Mouse (Mus musculus): ENCODE data around the gene Naa35.
A peak's percentile ranks its signal among the peaks of the same experiment; 100 is the strongest.

Gene Naa35

DNA sequence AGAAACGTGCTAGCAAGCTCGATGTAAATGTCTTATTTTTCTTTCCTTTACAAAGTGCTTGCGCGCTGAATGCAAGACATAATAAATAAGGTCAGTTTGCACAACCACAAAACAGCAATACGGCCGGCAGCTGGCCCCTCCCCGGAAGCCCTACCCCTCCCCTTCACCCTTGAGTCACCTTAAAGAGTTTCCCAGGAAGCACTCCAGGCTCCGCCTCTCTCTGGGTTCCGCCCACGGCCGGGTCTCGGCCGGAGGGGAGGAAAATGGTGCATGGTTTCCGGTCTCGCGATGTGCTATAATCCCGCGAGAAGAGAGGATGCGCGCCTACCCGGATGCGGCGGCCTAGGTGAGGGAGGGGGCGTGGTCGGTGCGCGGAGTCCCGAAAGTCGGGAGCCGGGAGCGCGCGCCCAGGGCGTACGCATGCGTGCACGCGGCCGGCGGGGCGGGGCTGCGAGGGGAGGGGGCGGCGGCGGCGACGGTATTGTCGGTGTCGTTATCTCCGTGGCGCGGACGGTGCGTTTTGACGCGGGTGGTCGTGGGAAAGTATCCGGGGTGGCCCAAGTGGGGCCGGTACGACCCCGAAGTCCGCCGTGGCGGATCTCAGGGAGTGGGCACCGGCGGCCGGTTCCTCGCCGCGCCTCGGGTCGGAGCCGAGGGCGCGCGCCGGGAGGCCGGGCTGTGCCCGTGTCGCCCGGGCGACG, at the start of gene Naa35, which contains the start of gene Agtpbp1:
Gene Naa35, plus strand, starts transcription at position 313 of the 701 bp plus-strand sequence.
Gene Agtpbp1, minus strand, starts transcription at position 281 of the 701 bp plus-strand sequence.
- H3K4me3 ChIP-seq (replicated peaks; ENCODE audit: low read length): peak within 1 kb of the TSS; percentile 95
- H3K36me3 ChIP-seq (ENCODE audit: insufficient read depth, low read length): peaks cover 35% of the 10 kb centered on the region
- H3K9me3 ChIP-seq (ENCODE audit: low read length): no peaks in the 10 kb centered on the region
- H3K4me1 ChIP-seq (replicated peaks; ENCODE audit: low read depth, low read length): peaks cover 64% of the 10 kb centered on the region
- no peaks in the 10 kb centered on the region for H3K27me3 ChIP-seq (ENCODE audit: insufficient read depth, low read length)
- no peak for TF ChIP-seq CTCF (conservative IDR thresholded peaks at IDR 0.05; ENCODE audit: low read length)
- TF ChIP-seq NANOG (IDR thresholded peaks at IDR 0.05; ENCODE audit: borderline replicate concordance, low read length): no peak
- TF ChIP-seq POU5F1 (IDR thresholded peaks at IDR 0.05; ENCODE audit: borderline replicate concordance, low read length): no peak

DNA sequence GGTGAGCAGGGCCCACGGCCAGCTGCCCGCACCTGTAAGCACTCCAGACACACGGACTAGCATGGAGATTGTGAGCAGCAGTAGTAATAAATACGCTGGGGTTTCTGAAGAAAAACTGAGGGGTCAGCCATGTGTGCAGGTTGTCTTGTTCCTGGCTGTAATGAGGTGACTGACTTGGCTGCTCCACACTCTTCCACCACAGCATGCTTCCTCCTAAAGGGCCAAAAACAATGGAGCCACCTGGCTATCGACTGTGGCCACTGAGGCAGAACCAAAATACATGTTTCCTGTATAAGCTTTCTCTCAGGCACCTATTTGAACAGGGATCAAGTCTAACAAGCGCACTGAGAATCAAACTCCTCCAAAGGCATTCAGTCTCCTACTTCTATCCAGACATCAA, 49.3 kb upstream of the Naa35 start:
- TF ChIP-seq POU5F1 (IDR thresholded peaks at IDR 0.05; ENCODE audit: borderline replicate concordance, low read length) (no peak), CTCF (conservative IDR thresholded peaks at IDR 0.05; ENCODE audit: low read length) (no peak), NANOG (IDR thresholded peaks at IDR 0.05; ENCODE audit: borderline replicate concordance, low read length) (no peak)
- no peaks in the 10 kb centered on the region for H3K9me3 ChIP-seq (ENCODE audit: low read length)
- H3K27me3 ChIP-seq (ENCODE audit: insufficient read depth, low read length): no peaks in the 10 kb centered on the region
- H3K36me3 ChIP-seq (ENCODE audit: insufficient read depth, low read length): peaks cover 20% of the 10 kb centered on the region
- H3K4me1 ChIP-seq (replicated peaks; ENCODE audit: low read depth, low read length): no peaks in the 10 kb centered on the region
- no peak overlapping the region for H3K4me3 ChIP-seq (replicated peaks; ENCODE audit: low read length)

DNA sequence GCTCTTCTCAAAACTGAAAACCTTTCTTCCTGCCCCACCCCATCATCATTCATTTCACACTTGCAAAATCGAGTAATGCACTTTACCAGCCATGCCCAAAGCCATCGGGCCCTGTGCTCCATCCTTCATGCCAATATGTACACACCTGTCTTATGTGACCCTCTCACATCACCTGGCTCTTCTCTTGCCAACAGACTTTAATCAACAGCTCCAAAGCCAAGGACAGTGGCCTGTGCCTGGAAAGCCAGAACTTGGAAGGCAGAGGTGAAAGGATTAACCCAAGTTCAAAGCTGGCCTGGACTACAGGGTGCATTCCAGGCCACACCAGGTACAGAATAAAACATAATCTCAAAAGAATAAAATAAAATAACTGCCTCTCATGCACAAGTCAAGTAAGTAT, 48.4 kb upstream of the Naa35 start:
- Histone ChIP-seq H3K27me3 (ENCODE audit: insufficient read depth, low read length) (no peaks in the 10 kb centered on the region), H3K9me3 (ENCODE audit: low read length) (no peaks in the 10 kb centered on the region), H3K4me3 (replicated peaks; ENCODE audit: low read length) (no peak overlapping the region), H3K4me1 (replicated peaks; ENCODE audit: low read depth, low read length) (no peaks in the 10 kb centered on the region), H3K36me3 (ENCODE audit: insufficient read depth, low read length) (peaks cover 16% of the 10 kb centered on the region)
- TF ChIP-seq NANOG (IDR thresholded peaks at IDR 0.05; ENCODE audit: borderline replicate concordance, low read length) (no peak), POU5F1 (IDR thresholded peaks at IDR 0.05; ENCODE audit: borderline replicate concordance, low read length) (no peak), CTCF (conservative IDR thresholded peaks at IDR 0.05; ENCODE audit: low read length) (no peak)

DNA sequence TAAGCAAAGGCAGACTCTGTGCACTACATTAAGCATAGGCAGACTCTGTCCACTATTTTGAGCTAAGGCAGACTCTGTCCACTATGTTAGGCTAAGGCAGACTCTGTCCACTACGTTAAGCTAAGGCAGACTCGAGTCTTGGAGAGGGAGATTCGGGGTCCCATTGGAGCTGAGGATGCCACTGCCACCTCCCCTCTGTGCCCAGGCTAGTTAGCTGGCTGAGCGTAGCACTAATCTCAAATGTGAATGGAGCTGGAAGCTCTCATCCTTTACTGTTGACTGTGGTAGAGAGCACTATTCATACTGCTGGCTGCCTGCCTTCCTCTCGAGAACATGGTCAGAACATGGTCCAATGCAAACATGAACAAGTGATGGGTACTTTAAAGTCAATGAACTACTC, 46.4 kb upstream of the Naa35 start:
- Histone ChIP-seq H3K4me3 (replicated peaks; ENCODE audit: low read length) (no peak overlapping the region), H3K9me3 (ENCODE audit: low read length) (no peaks in the 10 kb centered on the region), H3K27me3 (ENCODE audit: insufficient read depth, low read length) (no peaks in the 10 kb centered on the region), H3K4me1 (replicated peaks; ENCODE audit: low read depth, low read length) (no peaks in the 10 kb centered on the region), H3K36me3 (ENCODE audit: insufficient read depth, low read length) (peaks cover 9% of the 10 kb centered on the region; the same call in 1 of the 2 replicates)
- TF ChIP-seq NANOG (IDR thresholded peaks at IDR 0.05; ENCODE audit: borderline replicate concordance, low read length): no peak
- no peak for TF ChIP-seq CTCF (conservative IDR thresholded peaks at IDR 0.05; ENCODE audit: low read length)
- no peak for TF ChIP-seq POU5F1 (IDR thresholded peaks at IDR 0.05; ENCODE audit: borderline replicate concordance, low read length)

DNA sequence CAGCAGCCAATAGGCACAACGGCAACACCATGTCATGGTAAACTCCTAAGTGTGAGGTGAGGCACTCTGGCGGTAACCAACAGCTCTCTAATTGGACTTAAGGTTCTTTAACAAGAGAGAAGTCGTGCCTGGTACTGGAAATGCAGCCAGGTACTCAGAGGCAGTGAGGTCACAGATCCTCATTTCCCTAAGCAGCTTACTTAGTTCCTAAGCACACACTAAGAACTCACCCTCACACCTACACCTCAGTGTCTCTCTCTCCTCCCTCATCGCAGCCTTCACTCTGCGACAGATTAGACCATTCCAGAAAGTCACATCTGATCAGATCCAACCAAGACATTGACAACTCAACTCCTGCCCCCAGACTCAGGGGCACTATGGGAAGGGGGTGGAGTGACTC, 45.0 kb upstream of the Naa35 start:
- no peaks in the 10 kb centered on the region for H3K4me1 ChIP-seq (replicated peaks; ENCODE audit: low read depth, low read length)
- H3K36me3 ChIP-seq (ENCODE audit: insufficient read depth, low read length): peaks cover 9% of the 10 kb centered on the region; the same call in 1 of the 2 replicates
- TF ChIP-seq CTCF (conservative IDR thresholded peaks at IDR 0.05; ENCODE audit: low read length) (no peak), POU5F1 (IDR thresholded peaks at IDR 0.05; ENCODE audit: borderline replicate concordance, low read length) (no peak), NANOG (IDR thresholded peaks at IDR 0.05; ENCODE audit: borderline replicate concordance, low read length) (no peak)
- H3K27me3 ChIP-seq (ENCODE audit: insufficient read depth, low read length): no peaks in the 10 kb centered on the region
- H3K4me3 ChIP-seq (replicated peaks; ENCODE audit: low read length): no peak overlapping the region
- H3K9me3 ChIP-seq (ENCODE audit: low read length): no peaks in the 10 kb centered on the region

DNA sequence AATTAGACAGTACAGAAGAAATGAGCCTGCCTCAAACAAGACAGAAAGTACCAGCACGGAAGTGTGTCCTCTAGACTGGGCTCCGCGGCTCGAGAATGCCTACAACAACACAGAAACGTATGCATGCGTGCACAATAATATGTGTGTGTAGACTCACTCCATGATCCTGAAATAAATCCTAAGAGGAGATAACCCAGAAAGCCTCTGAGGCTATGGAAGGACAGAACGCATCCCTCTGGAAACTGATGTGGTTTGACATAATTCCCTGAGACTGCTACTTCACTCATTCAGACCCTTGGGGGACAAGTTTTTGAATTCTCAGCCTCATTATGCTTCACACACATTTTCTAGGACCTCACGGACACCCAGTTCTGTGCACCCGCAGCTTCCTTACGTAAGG, 42.6 kb upstream of the Naa35 start:
- Histone ChIP-seq H3K9me3 (ENCODE audit: low read length) (no peaks in the 10 kb centered on the region), H3K4me1 (replicated peaks; ENCODE audit: low read depth, low read length) (0 out of 2 replicates have a peak, but pooled peaks cover 6% of the 10 kb centered on the region), H3K36me3 (ENCODE audit: insufficient read depth, low read length) (no peaks in the 10 kb centered on the region), H3K4me3 (replicated peaks; ENCODE audit: low read length) (no peak overlapping the region), H3K27me3 (ENCODE audit: insufficient read depth, low read length) (no peaks in the 10 kb centered on the region)
- no peak for TF ChIP-seq POU5F1 (IDR thresholded peaks at IDR 0.05; ENCODE audit: borderline replicate concordance, low read length)
- no peak for TF ChIP-seq CTCF (conservative IDR thresholded peaks at IDR 0.05; ENCODE audit: low read length)
- TF ChIP-seq NANOG (IDR thresholded peaks at IDR 0.05; ENCODE audit: borderline replicate concordance, low read length): no peak

DNA sequence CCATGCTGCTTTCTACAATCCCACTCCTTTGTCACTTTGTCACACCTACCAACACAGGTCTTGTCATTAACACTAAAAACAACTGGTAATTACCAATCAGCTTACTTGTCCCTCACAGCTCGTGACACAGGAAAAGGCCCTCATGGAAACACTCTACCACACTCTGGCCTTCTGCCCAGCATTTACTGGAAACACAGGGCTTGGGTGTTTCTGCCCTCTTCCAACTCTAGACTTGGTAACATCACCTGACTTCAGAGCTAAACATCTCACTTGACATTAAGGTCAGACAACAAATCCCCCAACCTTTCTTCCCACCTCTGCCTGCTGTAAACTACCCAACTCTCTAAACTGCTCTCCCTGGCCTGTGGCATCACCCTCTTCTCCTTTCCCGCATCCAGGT, 38.0 kb upstream of the Naa35 start:
- TF ChIP-seq CTCF (conservative IDR thresholded peaks at IDR 0.05; ENCODE audit: low read length) (no peak), POU5F1 (IDR thresholded peaks at IDR 0.05; ENCODE audit: borderline replicate concordance, low read length) (no peak), NANOG (IDR thresholded peaks at IDR 0.05; ENCODE audit: borderline replicate concordance, low read length) (no peak)
- Histone ChIP-seq H3K36me3 (ENCODE audit: insufficient read depth, low read length) (no peaks in the 10 kb centered on the region), H3K9me3 (ENCODE audit: low read length) (no peaks in the 10 kb centered on the region), H3K4me3 (replicated peaks; ENCODE audit: low read length) (no peak overlapping the region), H3K4me1 (replicated peaks; ENCODE audit: low read depth, low read length) (0 out of 2 replicates have a peak, but pooled peaks cover 9% of the 10 kb centered on the region), H3K27me3 (ENCODE audit: insufficient read depth, low read length) (no peaks in the 10 kb centered on the region)

DNA sequence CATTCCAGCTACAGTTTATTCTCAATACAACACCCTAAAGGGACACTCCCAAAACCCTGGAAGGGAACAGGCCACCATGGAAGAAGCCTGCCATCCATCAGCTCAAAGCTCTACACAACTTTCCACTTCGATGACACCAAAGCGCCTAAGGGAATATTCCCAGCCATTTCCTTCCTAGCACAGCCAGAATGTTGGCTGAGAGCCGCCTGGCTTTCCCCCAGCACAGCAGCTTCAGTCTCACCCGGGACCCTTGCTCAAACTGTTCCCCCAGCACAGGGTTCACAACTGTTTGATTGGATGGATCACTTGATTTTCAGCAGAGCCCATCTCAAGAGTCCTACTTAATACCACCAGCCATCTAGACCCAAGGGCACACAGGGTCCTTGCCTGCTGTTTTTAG, 37.3 kb upstream of the Naa35 start:
- TF ChIP-seq POU5F1 (IDR thresholded peaks at IDR 0.05; ENCODE audit: borderline replicate concordance, low read length) (no peak), CTCF (conservative IDR thresholded peaks at IDR 0.05; ENCODE audit: low read length) (no peak), NANOG (IDR thresholded peaks at IDR 0.05; ENCODE audit: borderline replicate concordance, low read length) (no peak)
- 0 out of 2 replicates have a peak, but pooled peaks cover 9% of the 10 kb centered on the region for H3K4me1 ChIP-seq (replicated peaks; ENCODE audit: low read depth, low read length)
- H3K27me3 ChIP-seq (ENCODE audit: insufficient read depth, low read length): no peaks in the 10 kb centered on the region
- H3K36me3 ChIP-seq (ENCODE audit: insufficient read depth, low read length): no peaks in the 10 kb centered on the region
- H3K9me3 ChIP-seq (ENCODE audit: low read length): no peaks in the 10 kb centered on the region
- no peak overlapping the region for H3K4me3 ChIP-seq (replicated peaks; ENCODE audit: low read length)
